Mouse (Mus musculus) yolk sac, embryonic 10.5 days (tissue): ENCODE measurements around the gene Eya2.
A peak's percentile ranks its signal among the peaks of the same experiment; 100 is the strongest.
"Not testable (repeated sequence)": the region's sequence is repeated elsewhere in the genome, so short reads cannot be mapped to it uniquely, and the experiment has no call there.

Source experiments
- DNase-seq: peaks from one replicate; pipeline ENCODE4 v3.0.0-alpha.2; 2017; ENCODE audit warnings: low spot score

Eya2 gene

DNA sequence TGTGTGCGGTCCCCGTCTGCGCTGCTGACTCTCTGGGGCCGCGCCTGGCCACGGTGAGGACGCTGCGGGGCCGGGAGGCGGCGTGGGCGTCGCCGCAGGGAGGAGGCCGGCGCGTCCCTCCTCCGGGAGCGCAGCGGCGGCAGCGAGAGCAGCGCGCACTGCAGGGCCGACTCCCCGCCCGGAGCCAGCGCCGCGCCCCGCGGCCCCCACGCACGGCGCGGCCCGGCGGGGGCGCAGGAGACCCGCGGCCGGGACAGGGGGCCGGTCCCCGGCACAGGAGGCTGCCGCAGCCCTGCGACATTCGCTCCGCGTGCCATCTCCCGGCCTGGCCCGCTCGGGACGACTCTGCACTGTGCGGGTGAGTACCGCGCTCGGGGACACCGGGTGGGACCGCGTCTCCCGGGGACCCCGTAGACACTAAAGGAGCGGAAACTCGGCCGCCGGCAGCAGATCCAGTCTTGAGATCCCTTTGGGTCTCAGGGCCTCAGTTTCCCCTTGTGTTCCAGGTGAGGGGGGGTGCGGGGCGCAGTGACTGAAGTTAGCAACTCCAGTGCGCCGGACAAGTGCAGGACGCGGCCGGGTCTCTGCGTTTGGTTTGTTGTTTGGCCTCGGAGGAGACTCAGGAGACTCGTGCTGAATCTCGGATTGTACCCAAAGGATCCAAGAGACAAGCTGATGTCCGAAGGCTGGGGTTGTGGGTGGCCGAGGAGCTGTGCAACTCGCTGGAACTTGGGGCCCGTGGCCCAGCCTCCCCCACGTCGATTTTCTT lies at the start of gene Eya2:
Gene Eya2 (plus strand): TSS at position 126 of the 769 bp plus-strand sequence.
- DNase-seq: no peak

DNA sequence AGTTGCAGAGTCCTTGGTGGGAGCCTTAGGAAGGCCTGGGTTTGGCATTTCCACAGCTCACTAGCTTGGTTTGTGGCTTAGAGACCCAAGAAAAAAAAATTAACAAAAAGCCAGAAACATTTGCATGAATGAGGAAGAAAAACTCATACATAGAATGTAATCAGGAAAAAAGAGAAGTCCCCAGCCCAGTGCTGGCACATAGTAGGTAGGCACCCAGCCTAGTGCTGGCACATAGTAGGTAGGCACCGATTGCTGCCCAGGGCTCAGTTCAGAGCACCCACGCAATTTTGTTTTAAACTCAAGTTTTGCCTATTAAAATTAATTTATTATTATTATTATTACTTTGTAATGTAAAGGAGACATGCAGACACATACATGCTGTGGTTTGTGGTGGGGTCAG lies 49.1 kb upstream of the Eya2 start:
- no peak for DNase-seq

- no peak for DNase-seq
Measured at GRCm38 (mm10) chr2:165546341-165546740, 48.5 kb upstream of the Eya2 start.

GRCm38 (mm10) chr2:165547410-165547809 lies 47.4 kb upstream of the Eya2 start:
- DNase-seq: peak; percentile 58

GRCm38 (mm10) chr2:165548627-165549026 lies 46.2 kb upstream of the Eya2 start:
- no peak for DNase-seq

- DNase-seq: not testable (repeated sequence)
Measured at GRCm38 (mm10) chr2:165550410-165550809, 44.4 kb upstream of the Eya2 start.

GRCm38 (mm10) chr2:165554066-165554465 lies 40.8 kb upstream of the Eya2 start:
- DNase-seq: no peak

GRCm38 (mm10) chr2:165557278-165557677 lies 37.6 kb upstream of the Eya2 start:
- DNase-seq: no peak

- no peak for DNase-seq
Measured at GRCm38 (mm10) chr2:165558916-165559315, 35.9 kb upstream of the Eya2 start.

GRCm38 (mm10) chr2:165559506-165560235 lies 35.2 kb upstream of the Eya2 start:
- DNase-seq: no peak

GRCm38 (mm10) chr2:165561861-165562260 lies 33.0 kb upstream of the Eya2 start:
- DNase-seq: no peak

GRCm38 (mm10) chr2:165563298-165564058 lies 31.4 kb upstream of the Eya2 start:
- no peak for DNase-seq

GRCm38 (mm10) chr2:165564101-165564500 lies 30.7 kb upstream of the Eya2 start:
- DNase-seq: no peak

GRCm38 (mm10) chr2:165564620-165565019 lies 30.2 kb upstream of the Eya2 start:
- DNase-seq: no peak

- no peak for DNase-seq
Measured at GRCm38 (mm10) chr2:165566898-165567297, 27.9 kb upstream of the Eya2 start.

DNA sequence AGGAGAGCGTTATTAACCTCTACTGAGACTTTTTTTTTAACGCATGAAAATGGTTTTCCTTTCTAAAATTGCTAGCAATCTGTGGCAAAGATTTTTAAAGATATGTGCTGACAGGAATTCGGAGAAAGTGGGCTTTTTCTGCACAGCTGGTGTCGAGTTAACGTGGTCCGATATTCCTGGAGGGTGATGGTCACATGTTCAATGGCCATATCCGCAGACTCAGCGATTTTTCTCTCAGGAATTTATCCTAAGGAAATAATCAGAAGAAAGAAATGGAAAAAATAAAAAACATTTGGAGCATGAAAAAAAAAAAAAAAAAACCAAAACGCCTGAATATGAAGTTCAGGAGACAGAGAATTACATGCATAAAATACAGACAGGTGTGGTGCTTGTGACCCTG lies 27.0 kb upstream of the Eya2 start:
- DNase-seq: no peak

GRCm38 (mm10) chr2:165568911-165569310 lies 25.9 kb upstream of the Eya2 start:
- no peak for DNase-seq

- no peak for DNase-seq
Measured at GRCm38 (mm10) chr2:165571216-165571778, 23.5 kb upstream of the Eya2 start.

GRCm38 (mm10) chr2:165583044-165583443 lies 11.8 kb upstream of the Eya2 start:
- DNase-seq: no peak

- no peak for DNase-seq
Measured at GRCm38 (mm10) chr2:165583518-165583917, 11.3 kb upstream of the Eya2 start.

DNA sequence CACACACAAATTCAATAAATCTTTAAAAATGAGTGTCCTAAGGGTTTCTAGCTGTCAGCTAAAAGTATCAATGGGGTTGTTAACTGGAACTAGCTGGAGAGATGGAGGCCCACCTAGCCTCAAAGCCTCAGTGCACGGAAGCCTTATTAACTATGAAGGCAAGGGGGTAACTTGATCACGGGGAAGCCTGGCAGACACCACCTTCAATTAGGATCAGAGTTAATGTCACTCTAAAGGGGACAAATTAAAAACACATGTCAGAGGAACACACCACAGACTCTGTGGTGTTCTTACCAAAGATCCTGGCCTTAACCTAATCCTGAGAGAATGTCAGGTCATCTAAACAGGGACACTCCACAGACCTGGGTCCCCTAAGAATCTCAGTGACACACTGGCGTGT lies 10.3 kb upstream of the Eya2 start:
- no peak for DNase-seq

DNA sequence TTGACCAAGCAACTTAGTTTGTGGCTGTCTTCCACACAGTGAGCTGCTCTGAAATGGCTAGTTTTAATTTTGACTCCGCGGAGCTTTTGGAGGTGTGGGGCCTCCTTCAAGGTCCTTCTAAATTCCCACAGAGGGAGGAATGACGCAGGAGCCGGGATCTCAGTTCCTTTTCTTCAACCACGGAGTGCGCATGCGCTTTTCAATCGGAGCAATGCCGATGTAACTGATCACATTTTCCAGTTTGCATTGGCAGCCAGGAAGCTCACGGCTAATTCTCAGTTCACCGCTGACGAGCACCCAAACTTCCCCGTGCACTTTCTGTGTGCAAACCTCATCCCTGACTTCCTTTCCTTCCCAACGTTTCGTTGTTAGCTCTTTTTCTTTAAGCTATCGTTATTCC lies 4.1 kb upstream of the Eya2 start:
- DNase-seq: no peak
